Mouse (Mus musculus): ENCODE results near the gene Il4i1.

Gene Il4i1

GRCm38 (mm10) chr7:44792781-44793180 is 23.4 kb upstream of the Il4i1 start:
- H3K4me3 ChIP-seq (replicated peaks; ENCODE audit: low read length), result no peak overlapping the region
- H3K36me3 ChIP-seq (ENCODE audit: insufficient read depth, low read length), result no peaks in the 10 kb centered on the region
- H3K4me1 ChIP-seq (replicated peaks; ENCODE audit: low read depth, low read length), result no peaks in the 10 kb centered on the region
- no peaks in the 10 kb centered on the region for H3K27me3 ChIP-seq (ENCODE audit: insufficient read depth, low read length)
- TF ChIP-seq CTCF (conservative IDR thresholded peaks at IDR 0.05; ENCODE audit: low read length), result no peak
- no peak for TF ChIP-seq POU5F1 (IDR thresholded peaks at IDR 0.05; ENCODE audit: borderline replicate concordance, low read length)
- no peak for TF ChIP-seq NANOG (IDR thresholded peaks at IDR 0.05; ENCODE audit: borderline replicate concordance, low read length)
- peaks cover 35% of the 10 kb centered on the region for H3K9me3 ChIP-seq (ENCODE audit: low read length)

- TF ChIP-seq CTCF (conservative IDR thresholded peaks at IDR 0.05; ENCODE audit: low read length), result no peak
- no peak for TF ChIP-seq NANOG (IDR thresholded peaks at IDR 0.05; ENCODE audit: borderline replicate concordance, low read length)
- no peak for TF ChIP-seq POU5F1 (IDR thresholded peaks at IDR 0.05; ENCODE audit: borderline replicate concordance, low read length)
- Histone ChIP-seq H3K4me1 (replicated peaks; ENCODE audit: low read depth, low read length) (peaks cover 16% of the 10 kb centered on the region), H3K9me3 (ENCODE audit: low read length) (no peaks in the 10 kb centered on the region), H3K4me3 (replicated peaks; ENCODE audit: low read length) (no peak overlapping the region), H3K36me3 (ENCODE audit: insufficient read depth, low read length) (peaks cover 21% of the 10 kb centered on the region), H3K27me3 (ENCODE audit: insufficient read depth, low read length) (no peaks in the 10 kb centered on the region)
These were observed 7.3 kb upstream of the Il4i1 start for GRCm38 (mm10) chr7:44808927-44809326.

- Histone ChIP-seq H3K4me3 (replicated peaks; ENCODE audit: low read length) (no peak overlapping the region), H3K9me3 (ENCODE audit: low read length) (no peaks in the 10 kb centered on the region), H3K36me3 (ENCODE audit: insufficient read depth, low read length) (peaks cover 22% of the 10 kb centered on the region), H3K27me3 (ENCODE audit: insufficient read depth, low read length) (no peaks in the 10 kb centered on the region), H3K4me1 (replicated peaks; ENCODE audit: low read depth, low read length) (peaks cover 12% of the 10 kb centered on the region)
- TF ChIP-seq POU5F1 (IDR thresholded peaks at IDR 0.05; ENCODE audit: borderline replicate concordance, low read length) (no peak), CTCF (conservative IDR thresholded peaks at IDR 0.05; ENCODE audit: low read length) (no peak), NANOG (IDR thresholded peaks at IDR 0.05; ENCODE audit: borderline replicate concordance, low read length) (no peak)
These were observed 6.7 kb upstream of the Il4i1 start for GRCm38 (mm10) chr7:44809466-44809865.

- Histone ChIP-seq H3K4me1 (replicated peaks; ENCODE audit: low read depth, low read length) (peaks cover 21% of the 10 kb centered on the region), H3K27me3 (ENCODE audit: insufficient read depth, low read length) (no peaks in the 10 kb centered on the region), H3K4me3 (replicated peaks; ENCODE audit: low read length) (no peak overlapping the region), H3K36me3 (ENCODE audit: insufficient read depth, low read length) (peaks cover 22% of the 10 kb centered on the region), H3K9me3 (ENCODE audit: low read length) (no peaks in the 10 kb centered on the region)
- TF ChIP-seq CTCF (conservative IDR thresholded peaks at IDR 0.05; ENCODE audit: low read length) (no peak), POU5F1 (IDR thresholded peaks at IDR 0.05; ENCODE audit: borderline replicate concordance, low read length) (no peak), NANOG (IDR thresholded peaks at IDR 0.05; ENCODE audit: borderline replicate concordance, low read length) (no peak)
These were observed 5.8 kb upstream of the Il4i1 start for GRCm38 (mm10) chr7:44810365-44810764.

GRCm38 (mm10) chr7:44810819-44811557 is 5.2 kb upstream of the Il4i1 start:
- Histone ChIP-seq H3K4me1 (replicated peaks; ENCODE audit: low read depth, low read length) (peaks cover 22% of the 10 kb centered on the region), H3K9me3 (ENCODE audit: low read length) (no peaks in the 10 kb centered on the region), H3K36me3 (ENCODE audit: insufficient read depth, low read length) (peaks cover 22% of the 10 kb centered on the region), H3K4me3 (replicated peaks; ENCODE audit: low read length) (no peak overlapping the region), H3K27me3 (ENCODE audit: insufficient read depth, low read length) (no peaks in the 10 kb centered on the region)
- no peak for TF ChIP-seq CTCF (conservative IDR thresholded peaks at IDR 0.05; ENCODE audit: low read length)
- TF ChIP-seq NANOG (IDR thresholded peaks at IDR 0.05; ENCODE audit: borderline replicate concordance, low read length), result no peak
- TF ChIP-seq POU5F1 (IDR thresholded peaks at IDR 0.05; ENCODE audit: borderline replicate concordance, low read length), result no peak

- no peaks in the 10 kb centered on the region for H3K9me3 ChIP-seq (ENCODE audit: low read length)
- peaks cover 28% of the 10 kb centered on the region for H3K4me1 ChIP-seq (replicated peaks; ENCODE audit: low read depth, low read length)
- peak overlapping the region; percentile 54 for H3K4me3 ChIP-seq (replicated peaks; ENCODE audit: low read length)
- peaks cover 29% of the 10 kb centered on the region for H3K36me3 ChIP-seq (ENCODE audit: insufficient read depth, low read length)
- TF ChIP-seq NANOG (IDR thresholded peaks at IDR 0.05; ENCODE audit: borderline replicate concordance, low read length) (no peak), CTCF (conservative IDR thresholded peaks at IDR 0.05; ENCODE audit: low read length) (no peak), POU5F1 (IDR thresholded peaks at IDR 0.05; ENCODE audit: borderline replicate concordance, low read length) (no peak)
- no peaks in the 10 kb centered on the region for H3K27me3 ChIP-seq (ENCODE audit: insufficient read depth, low read length)
These were observed 3.4 kb upstream of the Il4i1 start for GRCm38 (mm10) chr7:44812651-44813325.

- Histone ChIP-seq H3K27me3 (ENCODE audit: insufficient read depth, low read length) (no peaks in the 10 kb centered on the region), H3K36me3 (ENCODE audit: insufficient read depth, low read length) (peaks cover 40% of the 10 kb centered on the region), H3K4me1 (replicated peaks; ENCODE audit: low read depth, low read length) (peaks cover 40% of the 10 kb centered on the region), H3K9me3 (ENCODE audit: low read length) (no peaks in the 10 kb centered on the region), H3K4me3 (replicated peaks; ENCODE audit: low read length) (no peak overlapping the region)
- no peak for TF ChIP-seq NANOG (IDR thresholded peaks at IDR 0.05; ENCODE audit: borderline replicate concordance, low read length)
- no peak for TF ChIP-seq CTCF (conservative IDR thresholded peaks at IDR 0.05; ENCODE audit: low read length)
- no peak for TF ChIP-seq POU5F1 (IDR thresholded peaks at IDR 0.05; ENCODE audit: borderline replicate concordance, low read length)
These were observed 2.2 kb upstream of the Il4i1 start for GRCm38 (mm10) chr7:44813985-44814384.

- Histone ChIP-seq H3K9me3 (ENCODE audit: low read length) (no peaks in the 10 kb centered on the region), H3K36me3 (ENCODE audit: insufficient read depth, low read length) (peaks cover 44% of the 10 kb centered on the region), H3K4me1 (replicated peaks; ENCODE audit: low read depth, low read length) (peaks cover 44% of the 10 kb centered on the region), H3K27me3 (ENCODE audit: insufficient read depth, low read length) (no peaks in the 10 kb centered on the region), H3K4me3 (replicated peaks; ENCODE audit: low read length) (no peak overlapping the region; the same call in 1 of the 2 replicates)
- TF ChIP-seq POU5F1 (IDR thresholded peaks at IDR 0.05; ENCODE audit: borderline replicate concordance, low read length) (no peak), NANOG (IDR thresholded peaks at IDR 0.05; ENCODE audit: borderline replicate concordance, low read length) (no peak), CTCF (conservative IDR thresholded peaks at IDR 0.05; ENCODE audit: low read length) (no peak)
These were observed 1.8 kb upstream of the Il4i1 start for GRCm38 (mm10) chr7:44814423-44814822.
